Comparison of ENCODE assay signal across 8 mouse cellular contexts in genomic region chr2:155774927-155775684, GRCm38 (mm10). TPM values are rescaled to one million over a fixed set of nuclear protein-coding genes. Genes with fewer than 3 reads are reported as not detected.
DNase-seq lines count a peak whose midpoint lies in the region; ATAC-seq lines count a peak whose summit lies in the region.

Gene Mmp24, plus strand, starts transcription at chr2:155775342.

- H3K27ac ChIP-seq in kidney, embryonic 15.5 days, result no peak within 1 kb of the TSS
- no peak within 1 kb of the TSS for H3K27ac ChIP-seq in brown adipose tissue, adult 24 weeks (replicated peaks; ENCODE audit: low read depth, low read length)
- peak within 1 kb of the TSS; percentile 93 for H3K27ac ChIP-seq in hindbrain, embryonic 14.5 days
- no peak within 1 kb of the TSS for H3K27ac ChIP-seq in liver, embryonic 16.5 days (ENCODE audit: low read length)

- H3K9ac ChIP-seq in kidney, embryonic 15.5 days, result no peak within 1 kb of the TSS
- H3K9ac ChIP-seq in hindbrain, embryonic 14.5 days, result peak within 1 kb of the TSS; percentile 96
- no peak within 1 kb of the TSS for H3K9ac ChIP-seq in liver, embryonic 16.5 days (ENCODE audit: low read depth, low read length)

- H3K27me3 ChIP-seq in kidney, embryonic 15.5 days, result peaks cover 66% of the 10 kb centered on the region
- H3K27me3 ChIP-seq in hindbrain, embryonic 14.5 days (ENCODE audit: control insufficient read depth, insufficient read depth, low read length), result no peaks in the 10 kb centered on the region
- H3K27me3 ChIP-seq in liver, embryonic 16.5 days (ENCODE audit: control insufficient read depth, insufficient read depth, low read depth, low read length), result peaks cover 59% of the 10 kb centered on the region

- peak; percentile 58 for ATAC-seq in kidney, embryonic 15.5 days (replicated peaks; ENCODE audit: low FRiP score)
- 0 out of 2 replicates have a peak, but pooled peaks have one; percentile 3 for ATAC-seq in hindbrain, embryonic 14.5 days (ENCODE audit: low FRiP score)
- ATAC-seq in liver, embryonic 16.5 days (ENCODE audit: low read depth), result no peak

- peak within 1 kb of the TSS; percentile 95 for H3K4me2 ChIP-seq in kidney, embryonic 15.5 days
- peak within 1 kb of the TSS; percentile 79 for H3K4me2 ChIP-seq in hindbrain, embryonic 14.5 days (replicated peaks)
- H3K4me2 ChIP-seq in liver, embryonic 16.5 days (ENCODE audit: low read depth, low read length), result peak within 1 kb of the TSS; percentile 64

- no peak for DNase-seq in kidney, adult 18-20 months
- DNase-seq in hindbrain, embryonic 14.5 days (ENCODE audit: low spot score), result no peak
- DNase-seq in urinary bladder, postnatal 14 days (ENCODE audit: low spot score), result no peak
- no peak for DNase-seq in testis, postnatal 10 days (ENCODE audit: low spot score)
- DNase-seq in ovary, postnatal 36 days (ENCODE audit: low spot score), result no peak

- H3K9me3 ChIP-seq in kidney, embryonic 15.5 days (replicated peaks), result no peaks in the 10 kb centered on the region
- H3K9me3 ChIP-seq in hindbrain, embryonic 14.5 days (ENCODE audit: control insufficient read depth, low read length), result no peaks in the 10 kb centered on the region
- H3K9me3 ChIP-seq in liver, embryonic 16.5 days (replicated peaks; ENCODE audit: control insufficient read depth, low read length), result no peaks in the 10 kb centered on the region

- H3K4me1 ChIP-seq in kidney, embryonic 15.5 days, result peaks cover 9% of the 10 kb centered on the region
- no peaks in the 10 kb centered on the region for H3K4me1 ChIP-seq in brown adipose tissue, adult 24 weeks (ENCODE audit: control insufficient read depth, insufficient read depth, insufficient read length, low read length)
- H3K4me1 ChIP-seq in hindbrain, embryonic 14.5 days (replicated peaks; ENCODE audit: control insufficient read depth, insufficient read depth, low read length), result peaks cover 26% of the 10 kb centered on the region
- no peaks in the 10 kb centered on the region; the same call in 1 of the 2 replicates for H3K4me1 ChIP-seq in liver, embryonic 16.5 days (ENCODE audit: control insufficient read depth, low read depth, low read length)

- H3K4me3 ChIP-seq in kidney, embryonic 15.5 days (replicated peaks), result peak within 1 kb of the TSS; percentile 57
- peak within 1 kb of the TSS; percentile 27 for H3K4me3 ChIP-seq in brown adipose tissue, adult 24 weeks (ENCODE audit: insufficient read depth, low read depth, low read length)
- peak within 1 kb of the TSS; percentile 79 for H3K4me3 ChIP-seq in hindbrain, embryonic 14.5 days (replicated peaks; ENCODE audit: low read length)
- peak within 1 kb of the TSS; percentile 54 for H3K4me3 ChIP-seq in liver, embryonic 16.5 days (ENCODE audit: low read depth, low read length)

- no peaks in the 10 kb centered on the region for H3K36me3 ChIP-seq in kidney, embryonic 15.5 days
- no peaks in the 10 kb centered on the region for H3K36me3 ChIP-seq in hindbrain, embryonic 14.5 days (replicated peaks; ENCODE audit: control insufficient read depth, insufficient read depth)
- H3K36me3 ChIP-seq in liver, embryonic 16.5 days (ENCODE audit: control insufficient read depth, insufficient read depth), result no peaks in the 10 kb centered on the region

- 3% methylated on average over 58 of the region's 100 CpGs for WGBS in kidney, embryonic 15.5 days
- WGBS in hindbrain, embryonic 14.5 days, result 3% methylated on average over 38 of the region's 100 CpGs
- WGBS in liver, embryonic 16.5 days (ENCODE audit: insufficient replicate concordance), result 4% methylated on average over 59 of the region's 100 CpGs

RNA-seq across cellular contexts. Expression of gene Mmp24, which starts in this region (rescaled TPM):
- polyA plus RNA-seq in kidney, embryonic 15.5 days (2015; fragmentation: Nextera tagmentation; extraction: Ambion mirVana), result 0.14 and 0.16 TPM in 2 replicates
- not detected in 2 replicates for polyA plus RNA-seq in brown adipose tissue, adult 24 weeks (2012; ENCODE audit: insufficient read depth, insufficient read length, missing spikeins)
- 17.9 and 20.7 TPM in 2 replicates for polyA plus RNA-seq in hindbrain, embryonic 14.5 days (2014; fragmentation: Nextera tagmentation; extraction: Ambion mirVana)
- polyA plus RNA-seq in liver, embryonic 16.5 days (2015; fragmentation: Nextera tagmentation; extraction: Ambion mirVana), result not detected in 2 replicates

Comparison
In these comparisons a context has a peak if more than half of its experiments do, and no peak if none do; other contexts are left out.
1. RNA of gene Mmp24 (polyA plus RNA-seq): 17.9 to 20.7 TPM in hindbrain, embryonic 14.5 days; 0.14 to 0.16 TPM in kidney, embryonic 15.5 days, not detected in brown adipose tissue, adult 24 weeks and not detected in liver, embryonic 16.5 days; every median in the first group is over 10 times any median in the second.
2. Peak in ATAC-seq, H3K4me3 ChIP-seq and H3K4me2 ChIP-seq in kidney, embryonic 15.5 days; RNA of the gene not detected or under 1 TPM.
3. H3K4me3 ChIP-seq: peak in every context shown above with its lines; median percentile 79 in hindbrain, embryonic 14.5 days; 57 in kidney, embryonic 15.5 days; 54 in liver, embryonic 16.5 days; 27 in brown adipose tissue, adult 24 weeks.
4. Peak in every context shown above with its lines, with median percentiles within 50 percentile points of each other: H3K4me2 ChIP-seq.